Mouse (Mus musculus) kidney, postnatal 0 days (tissue): ENCODE measurements around the gene Chst5. TPM values are rescaled to one million over a fixed set of nuclear protein-coding genes. Genes with fewer than 3 reads are reported as not detected.

Experiments used
- ATAC-seq: fragments of 200-750 bp; cut with Nextera tagmentation; replicated peaks from 2 replicates; pipeline ENCODE4 v1.8.0; 2017; ENCODE audit warnings: low read depth, moderate number of reproducible peaks, moderate TSS enrichment, moderate library complexity; ENCODE audit not compliant: low FRiP score
- DNase-seq: peaks from one replicate; pipeline ENCODE4 v3.0.0-alpha.2; 2016; ENCODE audit warnings: low spot score
- H3K27ac ChIP-seq: fragments of 300-500 bp; sonication (generic); 2 replicates; pipeline ENCODE4 v1.5.1; 2014; ENCODE audit warnings: mild to moderate bottlenecking
- H3K27me3 ChIP-seq: fragments of 300-500 bp; sonication (generic); 2 replicates; pipeline ENCODE4 v1.6.1; 2014; ENCODE audit warnings: low read length, mixed read lengths; ENCODE audit not compliant: insufficient read depth
- H3K36me3 ChIP-seq: fragments of 300-500 bp; sonication (generic); 2 replicates; pipeline ENCODE4 v1.6.1; 2014; ENCODE audit warnings: low read length, mixed read lengths; ENCODE audit not compliant: insufficient read depth
- H3K4me1 ChIP-seq: fragments of 300-500 bp; sonication (generic); replicated peaks from 2 replicates; pipeline ENCODE4 v1.6.1; 2014; ENCODE audit warnings: antibody characterized with exemption, low read length, mixed read lengths; ENCODE audit not compliant: insufficient read depth
- H3K4me2 ChIP-seq: fragments of 300-500 bp; sonication (generic); 2 replicates; pipeline ENCODE4 v1.6.1; 2014; ENCODE audit warnings: mild to moderate bottlenecking, low read length, moderate library complexity, mixed read lengths
- H3K4me3 ChIP-seq: fragments of 300-500 bp; sonication (generic); replicated peaks from 2 replicates; pipeline ENCODE4 v1.5.1; 2014; ENCODE audit warnings: low read depth, low read length
- H3K9ac ChIP-seq: fragments of 300-500 bp; sonication (generic); 2 replicates; pipeline ENCODE4 v1.6.1; 2014; ENCODE audit warnings: low read depth, low read length
- H3K9me3 ChIP-seq: fragments of 300-500 bp; sonication (generic); replicated peaks from 2 replicates; pipeline ENCODE4 v1.6.1; 2016; ENCODE audit warnings: low read length, inconsistent platforms, mixed read lengths
- CTCF ChIP-seq: IDR thresholded peaks from 2 replicates; pipeline ENCODE4 v1.5.1; 2016; ENCODE audit warnings: antibody characterized with exemption, low read depth, mild to moderate bottlenecking, moderate library complexity
- WGBS: fragments of 180-500 bp; shearing (Covaris S2); extraction: QIAGEN DNeasy Blood & Tissue Kit; methylation state at CpG from one replicate; pipeline ENCODE4 v1.1.7; 2014; 5-methylcytosine and 5-hydroxymethylcytosine counted together
- polyA plus RNA-seq: library from polyadenylated mRNA; unstranded; fragments of >200 nt; fragmentation: Nextera tagmentation; extraction: Ambion mirVana; gene quantifications from 2 replicates; pipeline ENCODE4 v1.2.1, GENCODE M21; 2015

Gene Chst5
- polyA plus RNA-seq, 1 experiment from 2014 or later: 0.58 TPM

DNA sequence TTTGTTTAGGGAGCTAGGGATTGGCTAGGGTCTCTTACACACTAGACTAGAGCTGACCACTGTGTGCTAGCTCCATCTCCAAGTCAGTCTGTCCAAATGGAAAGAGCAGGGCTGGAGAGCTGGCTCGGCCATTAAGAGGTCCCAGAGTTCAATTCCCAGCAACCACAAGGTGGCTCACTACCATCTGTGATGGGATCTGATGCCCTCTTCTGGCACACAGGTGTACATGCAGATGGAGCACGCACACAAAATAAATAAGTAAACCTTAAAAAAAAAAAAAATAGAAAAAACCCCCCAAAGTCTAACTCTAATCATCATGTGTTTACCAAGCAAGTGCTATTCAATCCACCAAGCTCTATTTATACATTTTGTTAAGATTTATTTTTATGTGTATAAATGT is 9.4 kb upstream of the Chst5 start:
- Histone ChIP-seq H3K27ac (no peak overlapping the region), H3K9ac (no peak overlapping the region), H3K27me3 (no peaks in the 10 kb centered on the region), H3K9me3 (no peaks in the 10 kb centered on the region), H3K4me1 (no peaks in the 10 kb centered on the region), H3K36me3 (0 out of 2 replicates have a peak, but pooled peaks cover 3% of the 10 kb centered on the region), H3K4me2 (no peak overlapping the region), H3K4me3 (no peak overlapping the region)
- no peak for ATAC-seq
- WGBS: 94% methylated on average over 2 of the region's 2 CpGs
- peak; percentile 50 for TF ChIP-seq CTCF
- DNase-seq: no peak

GRCm38 (mm10) chr8:111912860-111913432 is 2.7 kb upstream of the Chst5 start:
- peaks cover 10% of the 10 kb centered on the region for H3K27me3 ChIP-seq
- peaks cover 5% of the 10 kb centered on the region; the same call in 1 of the 2 replicates for H3K4me1 ChIP-seq
- no peak overlapping the region for H3K4me2 ChIP-seq
- WGBS: 47% methylated on average over 12 of the region's 12 CpGs
- TF ChIP-seq CTCF: peak; percentile 49
- no peak overlapping the region for H3K4me3 ChIP-seq
- H3K27ac ChIP-seq: no peak overlapping the region
- H3K9ac ChIP-seq: no peak overlapping the region
- H3K36me3 ChIP-seq: 0 out of 2 replicates have a peak, but pooled peaks cover 3% of the 10 kb centered on the region
- no peaks in the 10 kb centered on the region for H3K9me3 ChIP-seq
- ATAC-seq (no peak), DNase-seq (no peak)

- no peak for TF ChIP-seq CTCF
- Histone ChIP-seq H3K36me3 (no peaks in the 10 kb centered on the region), H3K4me1 (peaks cover 5% of the 10 kb centered on the region; the same call in 1 of the 2 replicates), H3K4me3 (no peak overlapping the region), H3K9ac (no peak overlapping the region), H3K4me2 (no peak overlapping the region), H3K27me3 (peaks cover 10% of the 10 kb centered on the region), H3K27ac (no peak overlapping the region), H3K9me3 (no peaks in the 10 kb centered on the region)
- 31% methylated on average over 7 of the region's 7 CpGs for WGBS
- DNase-seq (no peak), ATAC-seq (no peak)
Observed at GRCm38 (mm10) chr8:111911572-111911971, 1.3 kb upstream of the Chst5 start.

DNA sequence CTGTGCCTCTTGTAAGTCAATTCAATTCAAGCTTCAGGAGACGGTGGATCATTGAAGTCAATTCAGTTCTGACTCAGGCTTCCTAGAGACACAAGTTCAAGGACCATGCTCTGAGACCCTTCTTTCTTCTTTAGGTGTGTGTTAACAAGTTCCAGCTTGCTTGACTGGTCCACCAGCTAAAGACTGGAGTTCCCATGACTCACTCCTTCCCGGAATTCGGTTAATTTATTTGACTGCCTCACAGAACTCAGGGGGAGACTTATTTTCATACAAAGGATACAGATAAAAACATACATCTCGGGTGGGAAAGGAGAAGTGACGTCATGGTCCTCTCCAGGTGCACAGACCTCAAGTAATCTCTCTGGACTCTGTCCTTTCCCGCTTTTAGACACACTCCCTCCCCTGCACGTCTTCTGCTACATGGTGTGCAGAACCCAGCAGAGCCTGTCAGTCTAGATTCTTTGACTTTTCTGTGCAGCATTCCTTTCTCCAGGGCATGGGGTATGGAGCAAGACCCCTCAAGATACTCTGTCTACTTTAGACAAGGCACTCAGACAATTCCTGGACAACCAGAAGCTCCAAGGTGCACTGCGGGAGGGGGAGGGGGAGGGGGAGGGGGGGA is 4.6 kb downstream of the Chst5 start:
- no peak overlapping the region for H3K9ac ChIP-seq
- peaks cover 5% of the 10 kb centered on the region; the same call in 1 of the 2 replicates for H3K4me1 ChIP-seq
- H3K27me3 ChIP-seq: peaks cover 10% of the 10 kb centered on the region
- no peak for ATAC-seq
- H3K27ac ChIP-seq: no peak overlapping the region
- H3K4me2 ChIP-seq: no peak overlapping the region
- DNase-seq: no peak
- no peak overlapping the region for H3K4me3 ChIP-seq
- H3K9me3 ChIP-seq: no peaks in the 10 kb centered on the region
- H3K36me3 ChIP-seq: no peaks in the 10 kb centered on the region
- no peak for TF ChIP-seq CTCF
- 45% methylated on average over 8 of the region's 8 CpGs for WGBS

DNA sequence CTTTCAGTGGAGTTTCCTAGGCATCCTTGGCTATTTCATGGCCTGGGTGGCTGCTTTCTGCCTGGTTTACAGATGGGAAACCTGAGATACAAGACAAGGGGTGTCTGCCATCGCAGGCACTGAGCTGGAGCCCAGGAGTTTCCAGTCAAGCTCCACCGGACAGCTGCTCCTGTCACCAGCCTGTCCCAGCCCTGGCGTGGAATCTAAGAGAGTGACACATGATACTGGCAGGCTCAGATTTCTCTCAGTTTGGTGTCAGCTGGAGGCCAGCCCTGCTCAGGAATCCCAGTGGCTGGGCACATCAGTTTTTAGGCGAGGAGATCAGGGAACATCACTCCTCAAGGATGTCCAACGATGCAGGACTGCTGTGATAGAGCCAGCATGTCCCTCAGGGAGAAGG is 8.2 kb downstream of the Chst5 start:
- ATAC-seq: peak; percentile 91
- WGBS: 8% methylated on average over 5 of the region's 5 CpGs

DNA sequence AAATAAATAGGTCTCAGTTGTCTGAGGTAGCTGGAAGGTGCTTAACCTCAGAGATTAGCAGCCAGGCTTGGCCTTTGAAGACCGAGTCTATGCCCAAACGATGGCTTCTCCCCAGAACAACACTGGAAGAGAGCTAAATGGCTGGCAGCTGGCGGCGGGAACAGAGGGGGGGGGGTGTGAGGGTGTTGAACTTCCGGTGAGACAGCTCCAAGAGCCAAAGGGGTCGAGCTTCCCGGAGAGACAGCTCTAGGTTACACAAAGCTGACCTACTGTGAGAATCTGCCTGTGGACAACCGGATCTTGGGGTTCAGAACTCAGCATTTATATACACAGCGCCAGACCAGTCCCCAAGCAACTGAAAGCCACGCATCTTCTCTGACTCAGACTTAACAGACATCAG is 11.7 kb downstream of the Chst5 start:
- no peak for ATAC-seq
- H3K4me3 ChIP-seq: no peak overlapping the region
- H3K9ac ChIP-seq: no peak overlapping the region
- H3K36me3 ChIP-seq: no peaks in the 10 kb centered on the region
- H3K27me3 ChIP-seq: no peaks in the 10 kb centered on the region
- no peak for DNase-seq
- H3K4me2 ChIP-seq: no peak overlapping the region
- H3K27ac ChIP-seq: no peak overlapping the region
- no peaks in the 10 kb centered on the region for H3K9me3 ChIP-seq
- no peak for TF ChIP-seq CTCF
- no peaks in the 10 kb centered on the region for H3K4me1 ChIP-seq
- WGBS: 34% methylated on average over 10 of the region's 10 CpGs

More for the DNA sequence above, 8.2 kb downstream of the Chst5 start:
- TF ChIP-seq CTCF: no peak
- H3K36me3 ChIP-seq: no peaks in the 10 kb centered on the region
- H3K27me3 ChIP-seq: no peaks in the 10 kb centered on the region
- DNase-seq: peak; percentile 86
- no peak overlapping the region for H3K27ac ChIP-seq
- no peaks in the 10 kb centered on the region for H3K4me1 ChIP-seq
- no peaks in the 10 kb centered on the region for H3K9me3 ChIP-seq
- H3K4me3 ChIP-seq: no peak overlapping the region
- H3K4me2 ChIP-seq: no peak overlapping the region
- no peak overlapping the region for H3K9ac ChIP-seq

DNA sequence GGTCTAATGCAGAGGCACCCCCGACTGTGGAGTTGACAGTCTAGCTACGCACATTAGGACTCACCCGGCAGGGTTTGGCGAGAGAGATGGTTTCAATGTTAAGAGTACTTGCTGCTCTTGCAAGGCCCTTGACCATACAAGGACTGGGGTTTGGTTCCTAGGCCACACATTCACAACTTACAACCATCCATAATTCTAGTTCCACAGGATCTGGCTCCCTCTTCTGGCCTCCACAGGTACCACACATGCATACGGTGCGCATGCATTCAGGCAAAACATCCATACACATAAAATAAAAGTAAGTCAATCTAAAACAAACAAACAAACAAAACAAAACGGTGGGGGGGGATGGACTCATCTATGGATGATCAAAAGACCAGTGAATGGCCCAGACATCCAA is 15.3 kb downstream of the Chst5 start:
- no peak overlapping the region for H3K4me3 ChIP-seq
- no peaks in the 10 kb centered on the region for H3K9me3 ChIP-seq
- H3K4me2 ChIP-seq: no peak overlapping the region
- H3K36me3 ChIP-seq: no peaks in the 10 kb centered on the region
- H3K9ac ChIP-seq: no peak overlapping the region
- ATAC-seq (no peak), DNase-seq (no peak)
- WGBS: 90% methylated on average over 7 of the region's 7 CpGs
- H3K27ac ChIP-seq: no peak overlapping the region
- H3K27me3 ChIP-seq: peaks cover 14% of the 10 kb centered on the region
- H3K4me1 ChIP-seq: peaks cover 5% of the 10 kb centered on the region; the same call in 1 of the 2 replicates
- peak; percentile 38; the same call in 1 of the 2 replicates for TF ChIP-seq CTCF
